Mouse (Mus musculus): ENCODE results near the gene Dlg4. TPM values are rescaled to one million over a fixed set of nuclear protein-coding genes. Genes with fewer than 3 reads are reported as not detected.
A peak's percentile ranks its signal among the peaks of the same experiment; 100 is the strongest.

The Dlg4 gene
- polyA plus RNA-seq, 1 experiment from 2014 or later: 24.9 TPM

GRCm38 (mm10) chr11:69998567-69999491 lies 17.9 kb upstream of the Dlg4 start:
- Histone ChIP-seq H3K9ac (no peak overlapping the region), H3K27me3 (no peaks in the 10 kb centered on the region), H3K9me3 (no peaks in the 10 kb centered on the region), H3K4me3 (replicated peaks) (0 out of 2 replicates have a peak overlapping the region, but pooled peaks have one; percentile 2), H3K36me3 (replicated peaks) (peaks cover 34% of the 10 kb centered on the region), H3K4me2 (no peak overlapping the region), H3K27ac (no peak overlapping the region), H3K4me1 (peaks cover 54% of the 10 kb centered on the region)
- no peak for ATAC-seq (ENCODE audit: low FRiP score)
- 94% methylated on average over 27 of the region's 27 CpGs for WGBS

GRCm38 (mm10) chr11:69999666-70000065 lies 17.1 kb upstream of the Dlg4 start:
- H3K4me3 ChIP-seq (replicated peaks): 0 out of 2 replicates have a peak overlapping the region, but pooled peaks have one; percentile 80
- H3K9me3 ChIP-seq: no peaks in the 10 kb centered on the region
- peak overlapping the region; percentile 98 for H3K27ac ChIP-seq
- H3K27me3 ChIP-seq: no peaks in the 10 kb centered on the region
- no peak overlapping the region for H3K4me2 ChIP-seq
- H3K36me3 ChIP-seq (replicated peaks): peaks cover 30% of the 10 kb centered on the region
- H3K4me1 ChIP-seq: peaks cover 57% of the 10 kb centered on the region
- ATAC-seq (ENCODE audit: low FRiP score): no peak
- H3K9ac ChIP-seq: no peak overlapping the region
- 84% methylated on average over 8 of the region's 8 CpGs for WGBS

- peaks cover 37% of the 10 kb centered on the region for H3K36me3 ChIP-seq (replicated peaks)
- no peaks in the 10 kb centered on the region for H3K9me3 ChIP-seq
- H3K27ac ChIP-seq: peak within 1 kb of the TSS; percentile 98
- H3K4me1 ChIP-seq: peaks cover 52% of the 10 kb centered on the region
- ATAC-seq (ENCODE audit: low FRiP score): peak; percentile 78
- 0% methylated on average over 48 of the region's 48 CpGs for WGBS
- no peaks in the 10 kb centered on the region for H3K27me3 ChIP-seq
- peak within 1 kb of the TSS; percentile 80 for H3K4me3 ChIP-seq (replicated peaks)
- H3K9ac ChIP-seq: peak within 1 kb of the TSS; percentile 88
- peak within 1 kb of the TSS; percentile 87 for H3K4me2 ChIP-seq
Measured at GRCm38 (mm10) chr11:70000396-70000898, 16.3 kb upstream of the Dlg4 start, which contains the start of gene Dvl2. Dvl2 (plus strand) TSS chr11:70000595.

- no peak for ATAC-seq (ENCODE audit: low FRiP score)
- Histone ChIP-seq H3K4me3 (replicated peaks) (peak overlapping the region; percentile 80), H3K27ac (peak overlapping the region; percentile 98), H3K4me2 (peak overlapping the region; percentile 87), H3K27me3 (no peaks in the 10 kb centered on the region), H3K36me3 (replicated peaks) (peaks cover 44% of the 10 kb centered on the region), H3K9me3 (no peaks in the 10 kb centered on the region), H3K9ac (peak overlapping the region; percentile 88), H3K4me1 (peaks cover 52% of the 10 kb centered on the region)
- 12% methylated on average over 8 of the region's 8 CpGs for WGBS
Measured at GRCm38 (mm10) chr11:70001159-70001558, 15.6 kb upstream of the Dlg4 start.

- no peak for ATAC-seq (ENCODE audit: low FRiP score)
- no peaks in the 10 kb centered on the region for H3K27me3 ChIP-seq
- 0 out of 2 replicates have a peak overlapping the region, but pooled peaks have one; percentile 88 for H3K9ac ChIP-seq
- peaks cover 52% of the 10 kb centered on the region for H3K4me1 ChIP-seq
- H3K27ac ChIP-seq: no peak overlapping the region
- peak overlapping the region; percentile 87 for H3K4me2 ChIP-seq
- H3K4me3 ChIP-seq (replicated peaks): peak overlapping the region; percentile 80
- H3K36me3 ChIP-seq (replicated peaks): peaks cover 51% of the 10 kb centered on the region
- no peaks in the 10 kb centered on the region for H3K9me3 ChIP-seq
Measured at GRCm38 (mm10) chr11:70001865-70002264, 14.9 kb upstream of the Dlg4 start.

GRCm38 (mm10) chr11:70002471-70002870 lies 14.3 kb upstream of the Dlg4 start:
- Histone ChIP-seq H3K27ac (no peak overlapping the region), H3K9me3 (no peaks in the 10 kb centered on the region), H3K4me1 (peaks cover 49% of the 10 kb centered on the region), H3K9ac (no peak overlapping the region), H3K27me3 (no peaks in the 10 kb centered on the region), H3K36me3 (replicated peaks) (peaks cover 57% of the 10 kb centered on the region), H3K4me2 (peak overlapping the region; percentile 87), H3K4me3 (replicated peaks) (peak overlapping the region; percentile 80)
- ATAC-seq (ENCODE audit: low FRiP score): no peak
- WGBS: 94% methylated on average over 2 of the region's 2 CpGs

- H3K27ac ChIP-seq: 0 out of 2 replicates have a peak overlapping the region, but pooled peaks have one; percentile 13
- 45% methylated on average over 5 of the region's 5 CpGs for WGBS
- H3K27me3 ChIP-seq: no peaks in the 10 kb centered on the region
- peaks cover 62% of the 10 kb centered on the region for H3K36me3 ChIP-seq (replicated peaks)
- no peak overlapping the region for H3K4me2 ChIP-seq
- ATAC-seq (ENCODE audit: low FRiP score): 0 out of 2 replicates have a peak, but pooled peaks have one; percentile 27
- peaks cover 33% of the 10 kb centered on the region for H3K4me1 ChIP-seq
- H3K4me3 ChIP-seq (replicated peaks): no peak overlapping the region
- no peak overlapping the region for H3K9ac ChIP-seq
- H3K9me3 ChIP-seq: no peaks in the 10 kb centered on the region
Measured at GRCm38 (mm10) chr11:70005521-70005920, 11.2 kb upstream of the Dlg4 start.

GRCm38 (mm10) chr11:70010033-70010432 lies 6.7 kb upstream of the Dlg4 start:
- Histone ChIP-seq H3K9me3 (no peaks in the 10 kb centered on the region), H3K27me3 (no peaks in the 10 kb centered on the region), H3K4me3 (replicated peaks) (no peak overlapping the region), H3K4me1 (peaks cover 10% of the 10 kb centered on the region), H3K9ac (no peak overlapping the region), H3K36me3 (replicated peaks) (peaks cover 80% of the 10 kb centered on the region), H3K4me2 (no peak overlapping the region), H3K27ac (no peak overlapping the region)
- 89% methylated on average over 6 of the region's 6 CpGs for WGBS
- ATAC-seq (ENCODE audit: low FRiP score): no peak

GRCm38 (mm10) chr11:70010548-70010947 lies 6.2 kb upstream of the Dlg4 start:
- H3K4me1 ChIP-seq: peaks cover 13% of the 10 kb centered on the region
- no peak overlapping the region for H3K4me2 ChIP-seq
- H3K27me3 ChIP-seq: no peaks in the 10 kb centered on the region
- H3K27ac ChIP-seq: no peak overlapping the region
- no peak for ATAC-seq (ENCODE audit: low FRiP score)
- peaks cover 75% of the 10 kb centered on the region for H3K36me3 ChIP-seq (replicated peaks)
- WGBS: 89% methylated on average over 12 of the region's 12 CpGs
- no peak overlapping the region for H3K9ac ChIP-seq
- no peak overlapping the region for H3K4me3 ChIP-seq (replicated peaks)
- no peaks in the 10 kb centered on the region for H3K9me3 ChIP-seq

- Histone ChIP-seq H3K27me3 (no peaks in the 10 kb centered on the region), H3K4me2 (no peak overlapping the region), H3K9me3 (no peaks in the 10 kb centered on the region), H3K4me1 (peaks cover 13% of the 10 kb centered on the region), H3K27ac (no peak overlapping the region), H3K4me3 (replicated peaks) (no peak overlapping the region), H3K36me3 (replicated peaks) (peaks cover 70% of the 10 kb centered on the region), H3K9ac (no peak overlapping the region)
- no peak for ATAC-seq (ENCODE audit: low FRiP score)
- 88% methylated on average over 10 of the region's 10 CpGs for WGBS
Measured at GRCm38 (mm10) chr11:70010961-70011360, 5.8 kb upstream of the Dlg4 start.

- Histone ChIP-seq H3K4me2 (no peak overlapping the region), H3K4me3 (replicated peaks) (no peak overlapping the region), H3K27me3 (no peaks in the 10 kb centered on the region), H3K9me3 (no peaks in the 10 kb centered on the region), H3K27ac (no peak overlapping the region), H3K9ac (no peak overlapping the region), H3K36me3 (replicated peaks) (peaks cover 51% of the 10 kb centered on the region), H3K4me1 (peaks cover 26% of the 10 kb centered on the region)
- WGBS: 88% methylated on average over 9 of the region's 9 CpGs
- no peak for ATAC-seq (ENCODE audit: low FRiP score)
Measured at GRCm38 (mm10) chr11:70012931-70013330, 3.8 kb upstream of the Dlg4 start.

- Histone ChIP-seq H3K9ac (no peak overlapping the region), H3K27ac (no peak overlapping the region), H3K36me3 (replicated peaks) (peaks cover 46% of the 10 kb centered on the region), H3K27me3 (no peaks in the 10 kb centered on the region), H3K4me2 (no peak overlapping the region), H3K9me3 (no peaks in the 10 kb centered on the region), H3K4me1 (peaks cover 29% of the 10 kb centered on the region), H3K4me3 (replicated peaks) (no peak overlapping the region)
- WGBS: 89% methylated on average over 3 of the region's 3 CpGs
- no peak for ATAC-seq (ENCODE audit: low FRiP score)
Measured at GRCm38 (mm10) chr11:70013408-70013807, 3.3 kb upstream of the Dlg4 start.
